Mouse (Mus musculus) CH12.LX (cell line): ENCODE results near the gene Dnal4.

Experiments
- BHLHE40 ChIP-seq: IDR thresholded peaks from 2 replicates; pipeline ENCODE4 v1.6.1; 2011; ENCODE audit warnings: mild to moderate bottlenecking, low read depth, low read length, improper control_type of control experiment
- CTCF ChIP-seq, 2 experiments: IDR thresholded peaks in 1 of 2; conservative IDR thresholded peaks in 1 of 2; 2 replicates each; pipeline ENCODE4 v1.5.1; 2011 to 2012; ENCODE audit warnings: low read depth in 2 of 2, low read length in 2 of 2, improper control_type of control experiment in 1 of 2, inconsistent platforms in 1 of 2, mild to moderate bottlenecking in 1 of 2, moderate library complexity in 1 of 2
- MAFK ChIP-seq: IDR thresholded peaks from 2 replicates; pipeline ENCODE4 v1.6.1; 2011; ENCODE audit warnings: low read length, improper control_type of control experiment; ENCODE audit not compliant: insufficient replicate concordance
- MYC ChIP-seq: IDR thresholded peaks from 2 replicates; pipeline ENCODE4 v1.6.1; 2011; ENCODE audit warnings: low read depth, mild to moderate bottlenecking, improper control_type of control experiment, low read length
- NRF1 ChIP-seq: IDR thresholded peaks from 2 replicates; pipeline ENCODE4 v1.6.1; 2014; ENCODE audit warnings: low read depth, mild to moderate bottlenecking, inconsistent platforms, low read length, improper control_type of control experiment, moderate library complexity
- POLR2A ChIP-seq: IDR thresholded peaks from 2 replicates; pipeline ENCODE4 v1.6.1; 2011; ENCODE audit warnings: low read depth, mild to moderate bottlenecking, improper control_type of control experiment, low read length
- RAD21 ChIP-seq: IDR thresholded peaks from 2 replicates; pipeline ENCODE4 v1.6.1; 2011; ENCODE audit warnings: low read depth, mild to moderate bottlenecking, low read length, improper control_type of control experiment, moderate library complexity
- ZNF384 ChIP-seq: IDR thresholded peaks from 2 replicates; pipeline ENCODE4 v1.6.1; 2012; ENCODE audit warnings: low read depth, low read length, improper control_type of control experiment, inconsistent platforms

GRCm38 (mm10) chr15:79728311-79728710 is 49.3 kb downstream of the Dnal4 start:
- TF ChIP-seq POLR2A (no peak), ZNF384 (no peak), CTCF (conservative IDR thresholded peaks at IDR 0.05 in 1 of 2, IDR thresholded peaks at IDR 0.05 in 1 of 2; ENCODE audit: low read depth in 2 of 2, low read length in 2 of 2) (no peak), MYC (no peak), RAD21 (no peak), NRF1 (no peak), MAFK (no peak), BHLHE40 (no peak)
